Mouse (Mus musculus) left cerebral cortex, postnatal 10 days (tissue): ENCODE data around the gene Ndufaf3. TPM values are rescaled to one million over a fixed set of nuclear protein-coding genes. Genes with fewer than 3 reads are reported as not detected.
"Not testable (repeated sequence)": the region's sequence is repeated elsewhere in the genome, so short reads cannot be mapped to it uniquely, and the experiment has no call there.

Experiments
- DNase-seq, 2 experiments: peaks; one replicate each; pipeline ENCODE4 v3.0.0; 2021 to 2022; ENCODE audit warnings: low spot score in 2 of 2, mixed read lengths in 1 of 2; ENCODE audit errors: extremely low spot score in 1 of 2
- intact Hi-C: fragments of 180-260 bp; cut with DNase I; formaldehyde crosslinking; loops from one replicate; pipeline ENCODE4 v1.15.1; 2025
- total RNA-seq, 2 experiments: library from RNA; stranded (reverse); gene quantifications; 2 replicates each; pipeline ENCODE4 v1.2.3; 2021

Ndufaf3 gene
- 10 to 100 TPM; 53.3 to 57.0 TPM for total RNA-seq

DNA sequence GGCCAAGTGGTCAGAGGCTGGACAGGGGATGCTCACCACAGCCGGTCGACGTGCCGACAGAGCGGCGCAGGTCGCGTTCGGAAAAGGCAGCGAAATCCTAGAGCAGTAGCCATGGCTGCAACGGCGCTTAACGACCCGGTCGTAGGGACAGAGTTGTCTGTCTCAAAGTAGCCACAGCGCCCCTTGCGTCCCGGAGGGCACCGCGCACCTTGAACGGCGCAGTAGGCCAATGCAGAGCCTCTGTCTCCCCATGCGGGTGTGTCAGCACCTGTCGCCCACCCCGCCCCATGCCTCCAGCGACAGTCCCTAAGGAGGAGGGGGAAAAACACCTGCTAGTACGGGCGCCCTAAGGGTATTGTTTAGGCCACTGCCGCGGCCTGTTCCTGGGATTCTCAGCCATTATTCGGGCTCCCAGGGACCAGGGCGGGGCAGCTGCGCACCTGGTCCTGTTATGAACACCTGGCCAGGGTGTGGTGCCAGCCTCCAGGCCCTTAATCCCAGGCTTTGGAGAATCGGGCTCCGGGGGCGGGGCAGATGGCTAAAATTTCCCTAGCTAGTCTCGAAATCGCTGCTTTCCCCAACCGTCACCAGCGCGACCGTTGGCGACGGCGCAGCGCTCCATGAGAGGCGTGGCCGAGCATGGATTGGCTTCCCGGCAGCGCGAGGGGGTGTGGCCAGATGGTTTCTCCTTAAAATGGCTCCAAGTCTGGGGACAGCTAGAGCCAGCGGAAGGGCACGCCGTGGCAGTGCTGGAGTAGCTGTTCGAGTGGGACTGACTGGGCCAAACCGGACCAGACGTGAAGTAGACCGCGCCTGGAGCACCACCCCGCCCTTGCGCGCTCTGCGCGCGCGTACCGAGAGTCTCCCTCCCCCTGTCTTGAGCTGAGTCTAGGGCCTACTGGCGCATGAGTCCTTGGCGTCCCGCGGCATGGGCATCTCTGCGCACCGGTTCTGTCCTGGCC is at the start of gene Ndufaf3:
Gene Ndufaf3 (minus strand): TSS at position 620 of the 962 bp plus-strand sequence.
- peak; percentile 94 to 98 for DNase-seq
- intact Hi-C loops: no loop called here

DNA sequence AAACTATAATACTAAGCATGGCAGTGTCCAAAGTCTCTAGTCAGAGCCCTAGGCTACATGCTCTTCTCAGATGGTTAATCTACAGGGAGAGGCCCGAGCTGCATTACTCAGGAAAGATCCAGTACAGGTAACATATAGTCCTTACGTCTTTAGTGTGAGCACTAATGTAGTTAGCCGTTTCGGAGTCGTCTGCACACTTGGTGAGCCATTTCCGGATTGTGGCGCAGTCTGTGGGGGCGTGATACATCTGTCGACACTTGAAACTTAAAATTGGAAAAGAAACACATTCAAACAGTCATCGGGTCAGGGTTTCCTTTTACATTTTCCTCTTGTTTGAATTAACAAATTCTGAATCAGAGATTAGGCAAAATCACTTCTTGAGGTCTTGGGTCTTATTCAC is 44.3 kb upstream of the Ndufaf3 start:
- no peak for DNase-seq
- intact Hi-C loops: no loop called here

GRCm38 (mm10) chr9:108608889-108609288 is 41.7 kb upstream of the Ndufaf3 start:
- no peak for DNase-seq
- intact Hi-C loops: no loop called here

GRCm38 (mm10) chr9:108607929-108608328 is 40.7 kb upstream of the Ndufaf3 start:
- intact Hi-C loops, DNase-seq: not testable (repeated sequence)

- intact Hi-C loops: no loop called here
- DNase-seq: no peak
Measured at GRCm38 (mm10) chr9:108601986-108602385, 34.8 kb upstream of the Ndufaf3 start.

DNA sequence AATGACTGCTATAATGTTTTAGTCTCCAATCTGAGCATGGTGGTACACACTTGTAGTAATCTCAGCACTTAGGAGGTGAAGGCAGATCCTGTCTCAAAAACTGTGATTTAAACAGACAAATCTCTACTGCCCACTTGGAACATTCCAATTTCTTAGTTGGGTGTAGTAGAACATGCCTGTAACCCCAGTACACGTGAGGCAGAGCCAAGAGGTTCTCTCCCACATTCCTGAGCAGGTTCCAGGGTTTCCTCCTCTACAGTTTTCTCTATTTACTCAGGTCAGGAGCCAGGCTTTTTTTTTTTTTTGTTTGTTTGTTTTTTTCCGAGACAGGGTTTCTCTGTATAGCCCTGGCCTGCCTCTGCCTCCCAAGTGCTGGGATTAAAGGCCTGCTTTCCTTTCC is 32.8 kb upstream of the Ndufaf3 start:
- DNase-seq: no peak
- intact Hi-C loops: no loop called here

GRCm38 (mm10) chr9:108599021-108599566 is 31.9 kb upstream of the Ndufaf3 start:
- DNase-seq: no peak
- intact Hi-C loops: no loop called here

DNA sequence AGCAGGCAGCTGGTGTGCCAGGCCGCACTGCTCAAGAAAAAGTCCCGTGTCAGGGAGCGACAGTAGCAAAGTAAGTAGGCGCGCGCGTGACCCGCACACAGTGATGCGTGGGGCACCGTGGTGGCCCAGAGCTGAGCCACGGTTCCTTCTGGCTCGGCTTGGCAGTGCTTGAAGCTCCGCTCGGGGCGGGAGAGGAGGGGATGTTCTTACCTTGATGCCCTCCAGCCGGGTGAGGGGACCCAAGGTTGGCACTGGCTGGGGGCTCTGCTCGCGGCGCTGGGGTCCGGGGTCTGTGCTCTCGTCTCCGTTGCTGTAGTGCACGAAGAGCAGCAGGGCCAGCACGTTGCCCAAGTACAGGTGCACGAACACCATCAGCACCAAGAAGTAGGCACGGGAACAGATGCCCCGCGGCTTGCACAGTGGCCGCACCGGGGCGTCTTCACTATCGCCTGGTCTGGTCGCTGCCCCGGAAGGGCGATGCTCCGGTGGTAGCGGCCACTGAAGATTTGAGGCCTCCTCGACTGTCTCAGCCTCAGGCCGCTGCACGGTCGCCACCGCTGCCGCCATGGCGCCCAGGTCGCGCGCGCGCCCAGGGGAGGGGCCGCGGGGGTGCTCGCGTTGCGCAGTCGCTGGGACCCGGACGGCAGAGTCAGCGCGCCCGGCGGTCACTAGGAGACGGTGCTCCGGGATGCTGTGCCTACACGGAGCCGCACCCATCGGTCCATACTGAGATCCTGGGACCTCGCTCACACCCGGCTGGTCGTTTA is 29.9 kb upstream of the Ndufaf3 start, which contains the start of gene P4htm:
Gene P4htm (minus strand): TSS at position 670 of the 767 bp plus-strand sequence.
- DNase-seq: peak in 1 of 2 experiments; percentile 86
- intact Hi-C loops: no loop called here

GRCm38 (mm10) chr9:108594354-108594753 is 27.1 kb upstream of the Ndufaf3 start:
- intact Hi-C loops: no loop called here
- no peak for DNase-seq

DNA sequence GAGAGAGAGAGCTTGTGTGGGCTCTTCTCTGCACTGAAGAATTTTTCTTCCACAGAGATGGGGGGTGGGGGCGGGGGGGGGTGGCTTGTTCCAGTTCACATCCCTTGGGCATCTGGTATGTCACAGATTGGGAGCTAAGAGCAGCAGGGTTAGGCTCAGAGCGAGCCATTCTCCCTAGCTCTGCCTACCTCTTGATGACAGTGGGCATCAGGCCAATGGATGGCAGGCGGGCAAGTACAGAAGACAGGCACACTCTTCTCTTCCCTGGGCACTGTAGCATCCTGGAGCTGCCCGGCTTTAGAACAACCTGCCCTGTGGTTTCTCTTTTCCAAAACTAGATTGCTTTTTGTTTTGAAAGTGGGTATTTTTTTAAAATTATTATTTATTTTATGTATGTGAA is 24.2 kb upstream of the Ndufaf3 start:
- no peak for DNase-seq
- intact Hi-C loops: no loop called here

GRCm38 (mm10) chr9:108589229-108589628 is 22.0 kb upstream of the Ndufaf3 start:
- intact Hi-C loops: no loop called here

GRCm38 (mm10) chr9:108587571-108588180 is 20.4 kb upstream of the Ndufaf3 start:
- peak; percentile 85 to 90 for DNase-seq
- intact Hi-C loops: no loop called here

More at GRCm38 (mm10) chr9:108589229-108589628, 22.0 kb upstream of the Ndufaf3 start:
- no peak for DNase-seq

DNA sequence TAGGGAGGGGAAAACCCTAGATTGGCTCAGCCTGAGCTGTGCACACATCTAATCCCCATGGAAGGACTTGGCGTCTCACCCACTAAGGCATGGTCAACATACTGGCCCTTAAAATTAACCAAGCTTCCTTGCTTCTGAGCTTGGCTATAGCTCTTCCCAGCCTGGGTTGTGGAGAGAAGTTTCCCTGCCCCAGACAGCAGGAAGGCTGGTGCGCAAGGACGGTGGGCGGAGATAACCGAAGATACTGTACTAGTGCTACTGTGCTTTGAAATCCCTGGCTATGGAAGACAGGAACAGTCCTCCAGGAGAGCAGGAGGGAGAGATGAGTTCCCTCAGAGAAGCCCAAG is 12.1 kb upstream of the Ndufaf3 start:
- no peak for DNase-seq
- intact Hi-C loops: no loop called here

DNA sequence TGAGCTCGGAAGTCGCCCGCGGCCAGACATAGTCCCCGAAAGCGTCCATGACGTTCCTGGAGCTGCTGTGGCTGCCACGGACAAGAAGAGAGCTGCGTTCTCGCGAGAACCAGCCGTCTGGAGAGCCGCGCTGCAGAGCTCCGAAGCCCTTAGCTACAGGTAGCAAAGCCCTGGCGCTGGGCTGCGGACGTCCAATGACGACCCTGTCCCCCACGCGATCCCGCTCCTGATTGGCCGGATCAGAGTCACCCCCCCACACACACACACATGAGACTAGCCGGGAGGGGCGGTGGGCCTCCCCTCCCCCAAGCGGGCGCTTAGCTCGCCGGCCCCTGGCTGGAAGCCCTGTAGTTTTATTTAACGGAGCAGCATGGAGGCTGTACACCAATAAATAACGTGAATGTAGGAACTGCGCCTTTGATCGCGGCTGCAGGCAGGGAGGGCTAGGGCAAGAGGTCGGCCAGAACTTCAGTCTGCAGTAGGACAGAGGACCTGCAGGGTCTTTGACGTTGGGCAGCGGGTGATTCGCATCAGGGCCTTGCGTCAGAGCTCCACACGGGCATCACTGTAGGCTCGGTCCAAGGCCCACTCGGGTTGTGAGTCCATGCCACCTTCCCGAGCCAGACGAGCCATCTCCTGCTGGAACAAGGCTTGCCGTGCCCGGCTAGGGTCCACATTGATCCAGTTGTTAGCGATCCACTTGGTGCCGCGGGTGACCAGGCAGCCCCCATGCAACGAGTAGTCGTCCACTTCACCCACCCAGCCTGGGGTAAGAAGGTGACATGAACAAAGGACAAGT is 11.5 kb upstream of the Ndufaf3 start, which contains the start of gene Wdr6:
Gene Wdr6 (minus strand): TSS at position 195 of the 799 bp plus-strand sequence.
- intact Hi-C loops: no loop called here

GRCm38 (mm10) chr9:108577934-108578544 is 10.8 kb upstream of the Ndufaf3 start:
- intact Hi-C loops: no loop called here
- DNase-seq: peak in 1 of 2 experiments; percentile 84

More for the DNA sequence above, 11.5 kb upstream of the Ndufaf3 start, which contains the start of gene Wdr6:
- peak; percentile 96 to 98 for DNase-seq

GRCm38 (mm10) chr9:108577025-108577424 is 9.8 kb upstream of the Ndufaf3 start:
- intact Hi-C loops: no loop called here
- no peak for DNase-seq
